Mouse (Mus musculus): ENCODE results near the gene Synj2.

Synj2 gene

GRCm38 (mm10) chr17:5941230-5942043 lies at the start of gene Synj2:
Synj2 (plus strand) TSS chr17:5941280.
- no peak for DNase-seq (ENCODE audit: low spot score in 2 of 2)

DNA sequence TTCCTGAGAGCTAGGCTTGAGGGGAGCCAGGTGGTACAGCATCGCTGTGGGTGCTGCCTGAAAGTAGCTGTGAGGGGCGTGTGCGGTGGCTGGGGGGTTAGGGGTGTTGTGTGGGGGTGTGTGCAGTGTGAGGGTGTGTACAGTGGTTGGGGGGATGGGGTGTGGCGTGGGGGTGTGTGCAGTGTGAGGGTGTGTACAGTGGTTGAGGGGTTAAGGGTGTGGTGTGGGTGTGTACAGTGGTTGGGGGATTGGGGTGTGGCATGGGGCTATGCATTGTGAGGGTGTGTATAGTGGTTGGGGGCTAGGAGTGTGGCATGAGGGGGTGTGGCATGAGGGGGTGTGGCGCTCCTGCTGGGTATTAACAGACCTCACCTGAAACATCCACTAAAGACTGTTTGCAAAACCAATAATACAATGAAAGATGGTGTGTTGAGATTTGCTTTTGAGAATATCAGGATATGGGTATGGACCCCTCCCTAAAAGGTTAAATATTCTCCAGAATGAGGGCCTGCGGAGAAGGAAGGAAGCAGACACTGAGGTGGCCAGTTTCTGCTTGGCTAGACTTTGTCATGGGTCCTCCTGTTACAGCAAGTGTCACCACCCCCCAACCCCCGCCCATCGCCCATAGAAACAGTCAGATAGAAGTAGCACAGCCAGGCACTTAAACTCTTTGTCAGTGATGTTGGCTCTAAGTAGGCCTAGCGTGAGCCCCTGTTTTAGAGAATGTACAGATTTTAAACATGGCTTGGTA lies 49.0 kb upstream of the Synj2 start:
- DNase-seq (ENCODE audit: low spot score in 2 of 2): no peak

DNA sequence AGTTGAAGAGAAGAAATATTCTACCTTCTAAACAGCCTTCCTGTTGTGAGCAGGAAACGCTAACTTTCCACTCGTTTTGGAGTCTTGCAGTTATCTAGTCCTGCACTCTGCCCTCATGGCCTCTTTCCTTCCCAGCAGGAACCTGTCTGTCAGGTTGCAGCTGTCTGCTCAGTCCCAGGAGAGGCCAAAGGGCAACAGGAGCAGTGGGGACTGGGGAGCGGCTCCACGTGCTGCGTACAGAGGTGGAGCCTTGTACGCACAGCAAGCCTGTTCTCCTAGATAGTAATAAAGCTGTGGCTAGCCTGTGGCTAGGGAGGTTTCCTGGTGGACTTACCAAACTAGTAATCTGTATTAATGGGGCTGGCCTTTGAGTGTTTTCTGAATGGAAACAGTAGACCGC lies 48.0 kb upstream of the Synj2 start:
- no peak for DNase-seq (ENCODE audit: low spot score in 2 of 2)

DNA sequence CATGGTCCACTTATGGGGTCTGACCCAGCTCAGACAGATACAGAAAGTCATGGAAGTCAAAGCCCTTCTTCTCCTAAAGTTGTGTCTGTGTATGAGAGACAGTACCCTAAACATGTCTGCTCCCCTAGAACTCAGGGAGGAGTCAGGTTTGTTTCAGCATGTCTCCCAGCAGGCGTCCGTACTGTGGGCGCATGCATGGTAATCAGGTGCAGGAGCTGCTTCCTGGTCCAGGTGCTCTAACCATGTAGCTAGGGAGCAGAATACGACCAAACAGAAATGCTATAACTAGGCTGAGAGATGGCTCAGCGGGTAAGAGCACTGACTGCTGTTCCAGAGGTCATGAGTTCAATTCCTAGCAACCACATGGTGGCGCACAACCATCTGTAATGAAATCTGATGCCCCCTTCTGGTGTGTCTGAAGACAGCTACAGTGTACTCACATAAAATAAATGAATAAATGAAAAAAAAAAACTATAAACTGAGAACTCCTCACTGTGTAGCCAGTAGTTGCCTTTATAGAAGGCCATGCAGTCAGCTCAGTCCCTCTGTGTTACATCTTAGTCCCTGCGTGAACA lies 47.4 kb upstream of the Synj2 start:
- no peak for DNase-seq (ENCODE audit: low spot score in 2 of 2)

DNA sequence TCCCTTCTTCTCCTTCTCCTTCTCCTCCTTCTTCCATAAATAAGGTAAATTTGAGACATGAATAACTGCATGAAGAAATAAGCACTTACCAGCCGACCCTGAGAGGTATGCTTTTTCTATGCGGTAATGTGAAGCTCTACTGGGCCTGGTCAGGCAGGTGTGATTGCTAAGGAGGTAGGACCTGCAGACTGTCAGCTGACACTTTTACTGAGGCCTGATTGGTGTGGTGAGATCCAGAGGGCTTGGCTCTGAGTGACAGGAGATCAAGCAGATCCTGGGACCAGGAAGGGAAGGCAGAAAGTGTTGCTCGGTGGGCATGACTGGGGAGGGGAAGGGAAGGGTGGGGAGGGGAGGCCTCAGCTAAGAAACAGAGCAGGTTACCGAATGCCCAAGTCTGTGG lies 45.0 kb upstream of the Synj2 start:
- DNase-seq (ENCODE audit: low spot score in 2 of 2): no peak

DNA sequence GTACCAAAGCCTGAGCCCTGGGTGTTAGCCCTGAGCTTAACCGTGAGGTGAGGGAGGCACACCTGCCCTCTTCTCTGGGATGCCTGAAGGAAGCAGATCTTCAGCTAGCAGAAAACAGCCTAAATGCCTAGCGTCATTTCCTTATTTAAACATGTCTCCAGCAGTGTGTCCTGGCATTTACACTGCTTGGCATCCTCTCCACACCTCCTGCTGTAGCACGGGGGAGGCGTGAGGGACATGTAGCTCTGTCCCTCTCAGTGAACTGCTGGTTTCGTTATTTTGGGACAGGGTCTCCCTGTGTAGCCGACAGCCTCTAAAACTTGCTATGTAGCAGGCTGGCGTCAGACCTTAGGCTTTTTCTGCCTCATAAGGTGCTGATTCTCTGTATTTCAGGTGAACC lies 44.5 kb upstream of the Synj2 start:
- no peak for DNase-seq (ENCODE audit: low spot score in 2 of 2)

- DNase-seq (ENCODE audit: low spot score in 2 of 2): no peak
Measured at GRCm38 (mm10) chr17:5897326-5898200, 43.5 kb upstream of the Synj2 start.

DNA sequence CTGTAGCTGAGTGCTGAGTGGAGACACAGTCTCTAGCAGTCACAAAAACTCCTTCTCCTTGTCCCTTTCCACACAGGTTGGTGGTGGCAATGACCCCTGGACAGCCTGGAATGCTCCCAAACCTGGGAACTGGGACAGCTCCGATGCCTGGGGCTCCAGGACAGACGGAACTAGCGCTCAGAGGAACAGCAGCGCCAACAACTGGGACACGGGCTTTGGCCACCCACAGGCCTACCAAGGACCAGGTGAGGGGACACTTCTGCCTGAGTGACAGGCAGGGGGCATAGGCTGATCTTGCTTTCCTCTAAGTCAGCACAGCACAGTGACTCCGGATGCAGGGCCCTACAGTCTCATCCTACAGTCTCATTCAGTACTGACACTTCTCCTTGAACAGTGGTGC lies 41.8 kb upstream of the Synj2 start:
- no peak for DNase-seq (ENCODE audit: low spot score in 2 of 2)

DNA sequence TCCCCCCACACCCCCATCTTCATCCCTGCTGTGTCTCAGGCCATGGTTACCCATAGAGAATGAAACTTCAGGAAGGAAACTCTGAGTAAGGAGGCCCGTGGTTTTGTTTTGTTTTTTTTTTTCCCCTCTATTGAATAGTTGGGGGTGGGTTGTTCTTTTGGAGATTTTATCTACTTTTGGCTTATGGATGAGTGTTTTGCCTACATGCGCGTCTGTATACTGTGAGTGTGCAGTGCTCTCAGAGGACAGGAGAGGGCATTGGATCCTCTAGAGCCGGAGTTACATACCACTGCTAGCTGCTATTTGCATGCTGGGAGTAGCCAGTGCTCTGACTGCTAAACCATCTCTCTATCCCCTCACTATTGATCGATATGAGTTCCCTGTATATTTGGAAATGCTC lies 39.7 kb upstream of the Synj2 start:
- DNase-seq (ENCODE audit: low spot score in 2 of 2): no peak

- no peak for DNase-seq (ENCODE audit: low spot score in 2 of 2)
Measured at GRCm38 (mm10) chr17:5903630-5904301, 37.3 kb upstream of the Synj2 start.

DNA sequence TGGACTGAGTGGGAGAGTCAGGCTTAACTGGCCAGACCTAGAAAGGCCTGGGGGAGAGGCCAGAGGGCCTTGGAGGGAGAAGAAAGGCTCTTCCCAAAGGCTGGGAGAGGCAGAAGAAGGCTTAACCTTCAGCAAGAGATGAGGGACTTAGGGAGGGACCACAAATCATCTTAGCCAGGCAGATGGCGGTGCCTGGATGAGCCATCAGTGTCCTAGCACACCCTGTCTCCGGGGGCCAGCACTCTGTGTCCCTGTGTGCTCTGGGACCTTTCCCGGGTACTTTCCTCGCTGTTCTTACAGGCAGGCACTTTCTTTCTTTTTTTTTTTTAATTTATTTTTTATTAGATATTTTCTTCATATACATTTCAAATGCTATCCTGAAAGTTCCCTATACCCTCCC lies 31.4 kb upstream of the Synj2 start:
- DNase-seq (ENCODE audit: low spot score in 2 of 2): no peak

DNA sequence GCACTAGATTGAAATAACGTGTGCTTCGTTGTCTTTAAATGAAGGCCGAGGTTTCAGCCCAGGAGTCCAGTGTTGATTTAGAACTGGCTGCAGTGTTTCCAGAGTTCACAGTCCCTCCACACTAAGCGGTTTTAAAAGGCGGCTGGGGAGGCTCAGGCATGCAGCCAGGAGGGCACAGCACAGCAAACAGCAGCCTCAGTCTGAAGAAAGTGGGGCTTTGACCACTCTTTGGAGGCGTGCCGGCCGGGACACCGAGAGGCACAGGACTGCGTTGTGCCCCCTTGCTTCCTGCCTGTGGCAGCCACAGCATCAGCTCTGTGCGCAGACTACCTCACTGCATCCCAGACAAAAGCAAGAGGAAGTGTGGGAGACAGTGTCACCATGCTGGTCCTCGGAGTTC lies 29.5 kb upstream of the Synj2 start:
- peak; percentile 40 to 50 for DNase-seq (ENCODE audit: low spot score in 2 of 2)

GRCm38 (mm10) chr17:5912797-5913196 lies 28.3 kb upstream of the Synj2 start:
- no peak for DNase-seq (ENCODE audit: low spot score in 2 of 2)

DNA sequence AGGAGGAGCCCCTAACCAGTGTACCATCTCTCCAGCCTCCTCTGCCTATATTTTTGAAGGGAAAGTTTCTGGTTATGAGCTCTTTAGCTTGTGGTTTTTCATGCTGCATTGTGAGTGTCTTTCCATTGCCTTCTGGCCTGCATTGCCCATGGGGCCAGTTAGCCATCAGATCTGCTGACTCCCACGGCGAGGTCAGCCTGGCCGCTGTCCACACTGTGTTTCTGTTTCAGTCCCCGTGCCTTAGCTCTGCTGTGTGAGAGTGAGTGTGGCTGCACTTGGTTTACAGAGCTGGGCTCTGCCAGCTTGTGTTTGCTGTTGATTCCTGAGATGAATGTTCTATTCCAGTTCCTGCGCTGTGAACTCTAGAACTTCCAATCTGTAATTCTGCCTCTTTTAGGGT lies 26.9 kb upstream of the Synj2 start:
- no peak for DNase-seq (ENCODE audit: low spot score in 2 of 2)

- DNase-seq (ENCODE audit: low spot score in 2 of 2): no peak
Measured at GRCm38 (mm10) chr17:5921954-5922353, 19.1 kb upstream of the Synj2 start.

DNA sequence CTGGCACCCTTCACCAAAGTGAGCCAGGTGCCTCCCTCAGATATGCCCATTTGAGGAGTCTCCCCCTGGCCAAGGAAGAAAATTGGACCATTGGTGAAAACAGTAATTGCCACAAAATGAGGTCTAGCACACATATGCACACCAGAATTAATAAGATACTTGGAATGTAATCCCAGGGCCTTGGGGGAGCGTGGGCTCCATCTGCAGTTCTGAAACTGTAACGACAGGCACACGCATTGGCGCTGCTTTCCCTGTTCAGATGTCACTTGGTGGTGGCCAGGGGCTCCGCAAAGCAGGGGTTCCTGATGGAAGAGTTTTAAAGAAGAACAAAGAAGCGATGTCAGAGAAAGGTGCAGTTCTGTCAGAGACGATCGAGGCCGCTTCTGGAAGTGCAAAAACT lies 17.8 kb upstream of the Synj2 start:
- peak; percentile 39 to 69 for DNase-seq (ENCODE audit: low spot score in 2 of 2)

DNA sequence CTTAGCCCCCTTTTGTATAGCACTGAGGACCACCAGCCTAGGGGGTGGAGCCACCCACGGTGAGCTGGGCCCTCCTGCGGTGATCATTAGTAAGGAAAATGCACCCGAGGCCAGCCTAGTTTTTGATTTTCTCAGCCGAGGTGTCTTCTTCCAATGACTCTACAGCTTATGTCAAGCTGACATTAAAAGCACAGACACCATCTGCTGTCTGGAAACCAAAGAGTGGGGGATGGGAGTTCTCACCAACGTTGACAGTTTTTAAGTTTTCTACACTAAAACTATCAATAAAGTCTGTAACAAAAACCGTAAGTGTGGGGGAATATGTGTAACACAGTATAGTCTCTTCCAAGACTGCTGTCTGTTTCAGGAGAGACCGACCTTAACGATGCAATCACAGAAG lies 16.8 kb upstream of the Synj2 start:
- peak; percentile 38 to 63 for DNase-seq (ENCODE audit: low spot score in 2 of 2)

DNA sequence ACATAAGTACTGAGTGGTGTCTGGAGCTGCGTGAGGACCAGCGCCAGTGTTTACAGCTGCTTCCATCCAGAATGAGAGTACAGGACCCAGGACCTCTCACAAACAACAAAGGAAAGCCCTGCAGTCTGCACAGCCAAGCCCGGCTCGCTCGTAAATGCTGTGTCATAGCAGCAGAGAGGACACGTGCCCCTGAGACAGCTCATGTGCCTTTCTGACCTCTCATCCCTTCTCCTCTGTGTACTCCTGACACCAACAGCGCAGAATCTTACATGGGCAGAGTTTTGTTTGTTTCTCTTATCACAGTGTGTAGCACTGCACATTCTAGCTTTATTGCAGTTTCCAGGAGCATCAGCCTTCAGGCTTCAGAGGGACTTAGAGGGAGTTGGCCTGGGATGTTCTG lies 14.4 kb upstream of the Synj2 start:
- no peak for DNase-seq (ENCODE audit: low spot score in 2 of 2)

DNA sequence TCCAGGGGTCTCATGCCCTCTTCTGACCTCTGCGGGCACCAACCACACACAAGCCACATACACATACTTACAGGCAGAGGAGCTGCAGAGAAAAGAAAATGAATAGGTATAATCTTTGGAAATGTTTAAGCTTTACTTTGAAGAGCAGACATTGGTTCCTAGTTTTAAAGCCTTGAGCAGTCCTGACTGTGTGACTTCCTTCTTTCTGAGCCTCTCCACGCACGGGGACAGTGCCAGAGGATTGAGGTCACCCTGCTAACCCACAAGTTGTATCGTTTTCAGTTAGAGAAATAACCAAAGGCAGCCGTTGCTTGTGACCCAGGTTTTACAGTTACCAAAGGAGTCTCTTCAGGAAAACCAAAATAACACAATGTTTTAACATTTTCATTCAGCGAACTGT lies 12.0 kb upstream of the Synj2 start:
- DNase-seq (ENCODE audit: low spot score in 2 of 2): no peak

GRCm38 (mm10) chr17:5932161-5932560 lies 8.9 kb upstream of the Synj2 start:
- DNase-seq (ENCODE audit: low spot score in 2 of 2): no peak

- DNase-seq (ENCODE audit: low spot score in 2 of 2): peak; percentile 45 to 54
Measured at GRCm38 (mm10) chr17:5934554-5935324, 6.3 kb upstream of the Synj2 start.
